Mouse (Mus musculus) cortical plate, adult 2 months (tissue): Measurements from ENCODE around the gene Pnpo.
A peak's percentile ranks its signal among the peaks of the same experiment; 100 is the strongest.

Source experiments
- CTCF ChIP-seq: fragments of 200-500 bp; IDR thresholded peaks from 2 replicates; pipeline ENCODE4 v1.5.1; 2011; ENCODE audit warnings: mild to moderate bottlenecking, control low read depth, low read length; ENCODE audit not compliant: insufficient read depth; ENCODE audit errors: extremely low read depth
- POLR2A ChIP-seq: fragments of 200-500 bp; IDR thresholded peaks from 2 replicates; pipeline ENCODE4 v1.6.1; 2011; ENCODE audit warnings: mild to moderate bottlenecking, low read length, control low read depth; ENCODE audit not compliant: insufficient read depth; ENCODE audit errors: extremely low read depth

GRCm38 (mm10) chr11:96937549-96938425, 6.0 kb downstream of the Pnpo start:
- TF ChIP-seq CTCF = peak; percentile 47
- no peak for TF ChIP-seq POLR2A
